ENCODE assay signal across 11 mouse cellular contexts in the genomic region with DNA sequence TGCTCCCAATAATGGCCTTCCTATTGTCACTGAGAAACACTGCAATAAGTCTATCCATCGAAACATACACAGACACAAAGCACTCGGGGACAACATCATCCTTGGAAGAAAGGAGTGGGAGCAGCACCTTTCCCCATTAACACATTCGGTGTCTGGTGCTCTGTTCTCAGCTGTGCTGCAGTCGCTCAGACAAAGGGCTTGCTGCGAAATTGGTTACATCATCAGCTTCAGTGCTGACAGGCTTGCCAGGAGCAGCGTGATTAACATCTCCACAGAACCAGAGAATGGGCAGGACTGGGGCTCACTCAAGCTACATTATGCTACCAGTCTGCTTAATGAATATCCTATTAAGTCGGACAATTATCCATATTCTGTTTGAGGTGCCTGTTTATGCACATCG. TPM values are rescaled to one million over a fixed set of nuclear protein-coding genes. Genes with fewer than 3 reads are reported as not detected.
DNase-seq lines count a peak whose midpoint lies in the region; ATAC-seq lines count a peak whose summit lies in the region.
"Had no signal": no experiment of that assay in that cellular context is flagged by ENCODE, and none has a peak within 500 bp of the region (broad histone marks: within the 10 kb centered on the region; RNA-seq: fewer than 3 reads in every experiment).

No protein-coding gene starts in this region.

- H3K4me2 ChIP-seq in embryonic facial prominence, embryonic 14.5 days (ENCODE audit: low read depth, low read length): no peak overlapping the region
- H3K4me2 ChIP-seq in hindbrain, embryonic 12.5 days (replicated peaks): peak overlapping the region; percentile 27

- ATAC-seq in embryonic facial prominence, embryonic 14.5 days (ENCODE audit: low read depth): peak; percentile 30; the same call in 1 of the 2 replicates
- peak; percentile 83 for ATAC-seq in hindbrain, embryonic 12.5 days (ENCODE audit: low FRiP score)

- intact Hi-C loops in left cerebral cortex, postnatal 4 days (cut with DNase I): no loop called here

- H3K27ac ChIP-seq in embryonic facial prominence, embryonic 14.5 days (replicated peaks; ENCODE audit: low read depth, low read length): no peak overlapping the region
- no peak overlapping the region for H3K27ac ChIP-seq in embryonic facial prominence, embryonic 10.5 days (replicated peaks)
- H3K27ac ChIP-seq in hindbrain, embryonic 12.5 days: peak overlapping the region; percentile 84
- H3K27ac ChIP-seq: liver, embryonic 14.5 days had no signal

- no peaks in the 10 kb centered on the region for H3K4me1 ChIP-seq in embryonic facial prominence, embryonic 14.5 days (ENCODE audit: control insufficient read depth, insufficient read depth, low read length)
- peaks cover 18% of the 10 kb centered on the region for H3K4me1 ChIP-seq in embryonic facial prominence, embryonic 10.5 days
- peaks cover 9% of the 10 kb centered on the region; the same call in 1 of the 2 replicates for H3K4me1 ChIP-seq in hindbrain, embryonic 12.5 days

- H3K9ac ChIP-seq in embryonic facial prominence, embryonic 14.5 days (ENCODE audit: low read depth, low read length): no peak overlapping the region
- H3K9ac ChIP-seq in hindbrain, embryonic 12.5 days: peak overlapping the region; percentile 38; the same call in 1 of the 2 replicates
- H3K9ac ChIP-seq: liver, embryonic 14.5 days had no signal

- no peak for DNase-seq in embryonic facial prominence, embryonic 14.5 days (ENCODE audit: low spot score)
- DNase-seq in embryonic facial prominence, embryonic 10.5 days (ENCODE audit: low spot score): no peak
- DNase-seq in left cerebral cortex, postnatal 4 days: peak; percentile 38
- DNase-seq in right cerebral cortex, postnatal 10 days (ENCODE audit: low spot score in 2 of 2): peak; percentile 47 to 48
- DNase-seq in heart, postnatal 4 days: no peak
- no peak for DNase-seq in adrenal gland, adult 18-20 months (ENCODE audit: low spot score in 2 of 2)
- no peak for DNase-seq in thymus, postnatal 25 days
- DNase-seq: kidney, postnatal 36 days had no signal

- no peak overlapping the region for H3K4me3 ChIP-seq in embryonic facial prominence, embryonic 14.5 days (ENCODE audit: low read depth, low read length)
- no peak overlapping the region for H3K4me3 ChIP-seq in embryonic facial prominence, embryonic 10.5 days
- no peak overlapping the region for H3K4me3 ChIP-seq in hindbrain, embryonic 12.5 days

- no peaks in the 10 kb centered on the region for H3K36me3 ChIP-seq in embryonic facial prominence, embryonic 14.5 days (ENCODE audit: control insufficient read depth, insufficient read depth, low read length)
- no peaks in the 10 kb centered on the region for H3K36me3 ChIP-seq in embryonic facial prominence, embryonic 10.5 days (replicated peaks)
- no peaks in the 10 kb centered on the region for H3K36me3 ChIP-seq in hindbrain, embryonic 12.5 days

- H3K27me3 ChIP-seq in embryonic facial prominence, embryonic 14.5 days (replicated peaks; ENCODE audit: control insufficient read depth, insufficient read depth, low read length): peaks cover 14% of the 10 kb centered on the region
- peaks cover 67% of the 10 kb centered on the region for H3K27me3 ChIP-seq in embryonic facial prominence, embryonic 10.5 days (replicated peaks; ENCODE audit: low read depth, poor library complexity, severe bottlenecking)
- peaks cover 3% of the 10 kb centered on the region; the same call in 1 of the 2 replicates for H3K27me3 ChIP-seq in hindbrain, embryonic 12.5 days

- WGBS in embryonic facial prominence, embryonic 14.5 days: 61% methylated on average over 8 of the region's 8 CpGs
- 57% methylated on average over 8 of the region's 8 CpGs for WGBS in embryonic facial prominence, embryonic 10.5 days
- WGBS in hindbrain, embryonic 12.5 days: 35% methylated on average over 8 of the region's 8 CpGs

- no peaks in the 10 kb centered on the region for H3K9me3 ChIP-seq in embryonic facial prominence, embryonic 14.5 days (ENCODE audit: control insufficient read depth, low read length)
- no peaks in the 10 kb centered on the region for H3K9me3 ChIP-seq in embryonic facial prominence, embryonic 10.5 days
- H3K9me3 ChIP-seq in hindbrain, embryonic 12.5 days (replicated peaks): no peaks in the 10 kb centered on the region

RNA-seq across cellular contexts. Expression of gene Dcx, which starts 30.8 kb away (rescaled TPM):
- 22.9 and 27.3 TPM in 2 replicates for polyA plus RNA-seq in embryonic facial prominence, embryonic 14.5 days (2014; fragmentation: Nextera tagmentation; extraction: Ambion mirVana)
- 14.1 and 17.1 TPM in 2 replicates for polyA plus RNA-seq in embryonic facial prominence, embryonic 10.5 days (2016; fragmentation: Nextera tagmentation; extraction: Ambion mirVana)
- 220 and 266 TPM in 2 replicates for polyA plus RNA-seq in hindbrain, embryonic 12.5 days (2016; fragmentation: Nextera tagmentation; extraction: Ambion mirVana)
- 100 to 1,000 TPM; 675 to 739 TPM for total RNA-seq in left cerebral cortex, postnatal 4 days (2021)
- under 1 TPM; 0.05 to 0.10 TPM for total RNA-seq in heart, postnatal 4 days (2021)
- total RNA-seq in adrenal gland, adult 18-20 months (2021): under 1 TPM; 0.23 to 0.35 TPM
- total RNA-seq: heart, postnatal 25 days had no signal

Comparison
In these comparisons a context has a peak if more than half of its experiments do, and no peak if none do; other contexts are left out.
1. DNase-seq: peak in left cerebral cortex, postnatal 4 days (single experiment) and right cerebral cortex, postnatal 10 days (2 of 2); none in embryonic facial prominence, embryonic 14.5 days (single experiment), embryonic facial prominence, embryonic 10.5 days (single experiment), heart, postnatal 4 days (single experiment), adrenal gland, adult 18-20 months (0 of 2) and thymus, postnatal 25 days (single experiment).
2. RNA of gene Dcx, which starts 30.8 kb away (total RNA-seq): 675 to 739 TPM in left cerebral cortex, postnatal 4 days; 0.23 to 0.35 TPM in adrenal gland, adult 18-20 months and 0.05 to 0.10 TPM in heart, postnatal 4 days; every median in the first group is over 100 times any median in the second.